Mouse (Mus musculus) limb, embryonic 13.5 days (tissue): ENCODE measurements around the gene Hoxa7. TPM values are rescaled to one million over a fixed set of nuclear protein-coding genes. Genes with fewer than 3 reads are reported as not detected.

Experiments used
- ATAC-seq: fragments of 200-750 bp; cut with Nextera tagmentation; 2 replicates; pipeline ENCODE4 v1.8.0; 2017; ENCODE audit warnings: low read depth, moderate number of reproducible peaks, moderate TSS enrichment; ENCODE audit not compliant: low FRiP score
- H3K27ac ChIP-seq: fragments of 300-500 bp; sonication (generic); 2 replicates; pipeline ENCODE4 v1.5.1; 2015; ENCODE audit warnings: inconsistent platforms, mild to moderate bottlenecking, moderate library complexity
- H3K27me3 ChIP-seq: fragments of 300-500 bp; sonication (generic); 2 replicates; pipeline ENCODE4 v1.6.1; 2015; ENCODE audit warnings: mild to moderate bottlenecking, inconsistent platforms
- H3K36me3 ChIP-seq: fragments of 300-500 bp; sonication (generic); 2 replicates; pipeline ENCODE4 v1.6.1; 2015; ENCODE audit warnings: inconsistent platforms, mild to moderate bottlenecking, moderate library complexity
- H3K4me1 ChIP-seq: fragments of 300-500 bp; sonication (generic); 2 replicates; pipeline ENCODE4 v1.6.1; 2015; ENCODE audit warnings: inconsistent platforms
- H3K4me2 ChIP-seq: fragments of 300-500 bp; sonication (generic); replicated peaks from 2 replicates; pipeline ENCODE4 v1.6.1; 2015; ENCODE audit warnings: inconsistent platforms, mild to moderate bottlenecking, moderate library complexity
- H3K4me3 ChIP-seq: fragments of 300-500 bp; sonication (generic); 2 replicates; pipeline ENCODE4 v1.5.1; 2015; ENCODE audit warnings: moderate library complexity, mild to moderate bottlenecking, inconsistent platforms
- H3K9ac ChIP-seq: fragments of 300-500 bp; sonication (generic); 2 replicates; pipeline ENCODE4 v1.6.1; 2015; ENCODE audit warnings: mild to moderate bottlenecking, inconsistent platforms
- H3K9me3 ChIP-seq: fragments of 300-500 bp; sonication (generic); 2 replicates; pipeline ENCODE4 v1.6.1; 2016; ENCODE audit warnings: inconsistent platforms
- WGBS: fragments of 180-500 bp; shearing (Covaris S2); methylation state at CpG from one replicate; pipeline ENCODE4 v1.1.7; 2015; 5-methylcytosine and 5-hydroxymethylcytosine counted together
- polyA plus RNA-seq: library from polyadenylated mRNA; unstranded; fragments of >200 nt; fragmentation: Nextera tagmentation; extraction: Ambion mirVana; gene quantifications from 2 replicates; pipeline ENCODE4 v1.2.1, GENCODE M21; 2015

The Hoxa7 gene
- polyA plus RNA-seq, 1 experiment from 2014 or later: 13.1 TPM

GRCm38 (mm10) chr6:52262463-52263320 is 41.0 kb upstream of the Hoxa7 start:
- Histone ChIP-seq H3K36me3 (no peaks in the 10 kb centered on the region), H3K27ac (peak overlapping the region; percentile 97), H3K4me3 (peak overlapping the region; percentile 95), H3K4me2 (peak overlapping the region; percentile 69), H3K4me1 (peaks cover 33% of the 10 kb centered on the region), H3K9ac (peak overlapping the region; percentile 100), H3K9me3 (no peaks in the 10 kb centered on the region), H3K27me3 (peaks cover 23% of the 10 kb centered on the region)
- WGBS: 3% methylated on average over 24 of the region's 24 CpGs
- no peak for ATAC-seq

DNA sequence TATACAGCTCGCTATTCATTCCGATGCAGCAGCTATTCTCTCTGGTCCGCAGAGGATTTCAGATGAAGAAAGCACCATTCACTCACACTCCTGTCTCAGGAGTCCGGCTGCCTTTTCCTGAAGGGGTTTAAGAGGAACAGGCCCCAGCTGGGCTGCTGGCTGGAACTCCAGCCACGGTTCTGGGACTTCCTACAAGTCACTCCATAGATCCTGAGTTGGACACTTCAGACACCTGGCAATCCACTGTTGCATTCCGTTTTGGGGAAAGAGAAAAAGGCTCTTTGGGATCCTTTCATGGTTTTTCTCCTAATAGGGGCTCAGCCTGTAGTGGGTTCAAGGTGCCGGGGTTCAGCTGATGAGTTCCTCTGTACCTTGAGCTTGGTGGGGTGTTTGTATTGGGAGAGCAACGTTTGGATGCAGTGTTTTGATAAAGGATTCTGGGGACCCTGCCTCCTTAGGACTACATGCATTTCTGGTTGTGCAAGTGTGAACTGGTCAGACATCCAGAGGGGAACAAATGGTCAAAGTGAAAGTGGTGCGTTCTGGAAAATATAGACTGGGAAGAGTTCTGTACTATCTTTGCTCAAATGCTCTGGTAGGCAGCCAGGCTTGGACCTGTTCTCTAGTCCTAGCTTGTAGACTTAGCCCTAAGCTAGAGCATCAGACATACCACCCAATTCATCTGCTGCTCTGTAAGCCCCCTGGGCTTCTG is 40.3 kb upstream of the Hoxa7 start:
- ATAC-seq: no peak
- Histone ChIP-seq H3K9ac (peak overlapping the region; percentile 100), H3K27ac (peak overlapping the region; percentile 97), H3K36me3 (no peaks in the 10 kb centered on the region), H3K4me3 (peak overlapping the region; percentile 95), H3K9me3 (no peaks in the 10 kb centered on the region), H3K4me1 (peaks cover 32% of the 10 kb centered on the region), H3K27me3 (peaks cover 23% of the 10 kb centered on the region), H3K4me2 (peak overlapping the region; percentile 69)
- WGBS: 4% methylated on average over 9 of the region's 9 CpGs

- H3K27ac ChIP-seq: peak within 1 kb of the TSS; percentile 97
- H3K9ac ChIP-seq: peak within 1 kb of the TSS; percentile 100
- H3K4me3 ChIP-seq: peak within 1 kb of the TSS; percentile 95
- under 1% methylated on average over 26 of the region's 72 CpGs for WGBS
- H3K9me3 ChIP-seq: no peaks in the 10 kb centered on the region
- peak; percentile 90 for ATAC-seq
- H3K4me2 ChIP-seq: peak within 1 kb of the TSS; percentile 69
- H3K36me3 ChIP-seq: no peaks in the 10 kb centered on the region
- H3K27me3 ChIP-seq: peaks cover 19% of the 10 kb centered on the region
- peaks cover 23% of the 10 kb centered on the region for H3K4me1 ChIP-seq
Observed at GRCm38 (mm10) chr6:52260654-52261575, 39.3 kb upstream of the Hoxa7 start, which contains the start of gene Hoxa13. Hoxa13 (minus strand) TSS chr6:52260880.

DNA sequence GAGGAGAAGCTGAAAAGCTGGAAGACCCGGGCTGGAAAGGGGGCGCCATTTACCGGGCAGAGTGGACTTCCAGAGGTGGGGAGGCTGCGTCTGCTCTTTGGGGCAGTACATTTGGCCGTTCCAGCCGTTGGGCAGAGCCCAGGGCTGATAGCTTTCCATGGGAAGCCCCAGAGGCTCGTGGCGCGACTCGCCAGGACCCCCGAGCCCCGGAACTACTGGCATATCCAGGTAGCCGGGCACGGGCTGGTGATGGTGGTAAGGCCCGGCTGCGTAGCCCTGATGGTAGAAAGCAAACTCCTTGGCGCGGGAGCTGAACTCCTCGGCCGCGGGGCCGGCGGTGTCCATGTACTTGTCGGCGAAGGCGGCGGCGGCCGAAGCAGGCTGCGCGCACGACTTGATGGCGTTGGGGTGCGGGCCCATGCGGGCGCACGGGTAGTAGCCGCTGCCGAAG is 38.2 kb upstream of the Hoxa7 start:
- Histone ChIP-seq H3K36me3 (no peaks in the 10 kb centered on the region), H3K4me1 (peaks cover 20% of the 10 kb centered on the region), H3K9ac (peak overlapping the region; percentile 100), H3K4me2 (peak overlapping the region; percentile 69), H3K27me3 (peaks cover 19% of the 10 kb centered on the region; the same call in 1 of the 2 replicates), H3K27ac (peak overlapping the region; percentile 97), H3K9me3 (no peaks in the 10 kb centered on the region), H3K4me3 (peak overlapping the region; percentile 95)
- WGBS: under 1% methylated on average over 30 of the region's 39 CpGs
- no peak; the same call in 1 of the 2 replicates for ATAC-seq

- Histone ChIP-seq H3K9ac (peak overlapping the region; percentile 100), H3K4me1 (peaks cover 18% of the 10 kb centered on the region), H3K9me3 (no peaks in the 10 kb centered on the region), H3K27me3 (peaks cover 15% of the 10 kb centered on the region; the same call in 1 of the 2 replicates), H3K27ac (peak overlapping the region; percentile 97), H3K36me3 (no peaks in the 10 kb centered on the region), H3K4me2 (peak overlapping the region; percentile 69), H3K4me3 (peak overlapping the region; percentile 95)
- no peak for ATAC-seq
- WGBS: 1% methylated on average over 25 of the region's 25 CpGs
Observed at GRCm38 (mm10) chr6:52259081-52259790, 37.6 kb upstream of the Hoxa7 start.

DNA sequence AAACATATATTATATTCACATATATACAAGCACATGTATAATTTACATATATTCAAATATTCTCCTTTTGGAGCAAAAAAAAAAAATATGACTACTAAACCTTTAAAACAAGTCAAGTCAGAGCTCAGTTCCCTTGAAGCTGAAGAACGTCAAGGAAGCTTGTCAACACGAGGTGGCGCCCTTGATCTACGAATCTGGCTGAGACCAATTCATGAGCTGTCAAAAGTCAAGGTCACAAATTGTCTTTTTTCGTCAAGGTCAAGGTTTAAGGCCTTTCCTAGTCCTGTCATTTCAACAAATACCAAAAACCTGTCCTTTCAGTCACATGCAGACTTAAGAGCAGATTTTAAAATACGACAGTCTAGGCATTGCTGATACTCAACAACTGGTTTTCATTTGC is 35.3 kb upstream of the Hoxa7 start:
- ATAC-seq: no peak
- peaks cover 7% of the 10 kb centered on the region; the same call in 1 of the 2 replicates for H3K36me3 ChIP-seq
- peaks cover 10% of the 10 kb centered on the region for H3K27me3 ChIP-seq
- no peak overlapping the region for H3K27ac ChIP-seq
- peak overlapping the region; percentile 95 for H3K4me3 ChIP-seq
- no peaks in the 10 kb centered on the region for H3K9me3 ChIP-seq
- peak overlapping the region; percentile 69 for H3K9ac ChIP-seq
- peaks cover 15% of the 10 kb centered on the region for H3K4me1 ChIP-seq
- H3K4me2 ChIP-seq: peak overlapping the region; percentile 75
- 1% methylated on average over 6 of the region's 6 CpGs for WGBS

DNA sequence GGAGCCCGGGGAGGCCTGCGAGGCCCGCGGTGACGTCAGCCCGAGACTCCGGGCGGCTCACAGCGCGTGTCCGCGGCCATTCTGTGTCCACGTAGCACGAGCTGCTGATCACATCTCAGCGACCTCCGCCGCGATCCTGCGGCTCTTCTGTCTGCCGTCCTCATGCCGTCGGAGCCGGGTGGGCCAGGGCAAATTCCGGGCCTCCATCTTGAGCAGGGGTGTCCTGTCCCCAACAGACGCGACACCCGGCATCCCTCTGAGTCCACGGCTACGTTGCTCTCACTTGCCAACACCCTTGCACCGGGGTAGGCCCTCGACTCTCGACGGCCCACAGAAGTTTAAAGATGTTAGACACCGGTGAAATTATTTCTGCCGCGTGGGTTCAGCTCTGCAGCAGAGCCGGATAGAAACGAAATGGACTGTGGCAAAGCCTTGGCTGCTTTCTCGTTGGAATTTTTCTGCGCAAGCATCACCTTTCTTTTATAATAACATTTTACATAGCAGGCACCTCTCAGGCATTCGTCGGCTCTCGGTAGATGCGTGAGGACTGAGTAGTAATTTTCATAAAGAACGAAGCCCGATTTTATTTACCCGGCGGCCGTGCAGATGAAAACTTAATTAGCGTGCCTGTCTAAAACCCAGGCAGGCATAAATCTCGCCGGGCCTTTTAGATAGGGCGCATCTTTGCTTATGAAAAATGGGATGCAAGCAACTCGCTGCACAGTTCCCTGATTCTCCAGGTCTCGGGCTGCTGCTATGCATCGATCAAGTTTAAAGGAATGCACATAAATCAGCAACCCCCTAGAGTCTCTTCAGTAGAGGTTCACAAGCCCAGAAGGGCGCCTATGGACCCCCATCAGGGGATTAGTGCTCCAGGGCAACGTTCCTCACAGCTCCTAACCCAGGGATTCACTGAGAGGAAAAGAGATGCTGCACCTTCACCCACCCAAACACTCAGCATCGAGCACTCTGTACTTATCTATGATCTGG is 32.2 kb upstream of the Hoxa7 start:
- Histone ChIP-seq H3K27me3 (peaks cover 13% of the 10 kb centered on the region), H3K4me3 (peak overlapping the region; percentile 95), H3K4me2 (peak overlapping the region; percentile 75), H3K27ac (peak overlapping the region; percentile 97), H3K9me3 (no peaks in the 10 kb centered on the region), H3K4me1 (peaks cover 37% of the 10 kb centered on the region), H3K36me3 (peaks cover 18% of the 10 kb centered on the region; the same call in 1 of the 2 replicates), H3K9ac (peak overlapping the region; percentile 87)
- WGBS: 1% methylated on average over 59 of the region's 59 CpGs
- peak; percentile 16; the same call in 1 of the 2 replicates for ATAC-seq

DNA sequence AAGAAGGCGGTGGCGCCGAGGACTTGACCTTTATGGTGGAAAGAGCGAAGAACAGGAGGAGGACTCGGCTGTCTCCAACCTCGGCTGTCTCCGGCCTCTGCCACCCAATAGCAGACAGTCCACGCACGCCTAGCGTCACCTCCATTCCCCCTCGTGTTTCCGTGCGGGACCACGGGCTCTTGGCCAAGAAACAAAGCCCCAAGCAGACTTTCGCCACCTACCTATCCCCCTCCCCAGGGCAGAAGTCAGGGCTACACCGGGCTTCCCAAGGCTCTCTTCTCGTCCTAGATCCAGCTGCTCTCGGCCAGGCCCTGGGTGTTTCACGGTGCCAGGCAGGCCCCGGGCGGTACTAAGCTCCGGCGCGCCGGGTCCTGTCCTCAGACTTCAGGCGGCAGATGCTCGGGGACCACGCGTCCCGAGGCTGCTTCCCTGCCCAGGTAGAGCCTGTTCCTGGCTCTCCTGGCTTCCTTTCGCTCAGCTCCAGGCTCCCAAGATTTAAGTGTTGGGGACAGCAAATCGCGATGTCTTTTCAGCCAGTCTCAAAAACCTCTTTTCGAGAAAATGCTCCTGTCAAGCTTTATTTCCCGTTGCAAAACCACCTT is 31.2 kb upstream of the Hoxa7 start:
- no peaks in the 10 kb centered on the region for H3K9me3 ChIP-seq
- peak overlapping the region; percentile 97 for H3K27ac ChIP-seq
- ATAC-seq: no peak
- peak overlapping the region; percentile 95 for H3K4me3 ChIP-seq
- peak overlapping the region; percentile 87 for H3K9ac ChIP-seq
- H3K4me2 ChIP-seq: peak overlapping the region; percentile 75
- peaks cover 18% of the 10 kb centered on the region; the same call in 1 of the 2 replicates for H3K36me3 ChIP-seq
- peaks cover 13% of the 10 kb centered on the region for H3K27me3 ChIP-seq
- peaks cover 37% of the 10 kb centered on the region for H3K4me1 ChIP-seq
- 2% methylated on average over 35 of the region's 35 CpGs for WGBS

DNA sequence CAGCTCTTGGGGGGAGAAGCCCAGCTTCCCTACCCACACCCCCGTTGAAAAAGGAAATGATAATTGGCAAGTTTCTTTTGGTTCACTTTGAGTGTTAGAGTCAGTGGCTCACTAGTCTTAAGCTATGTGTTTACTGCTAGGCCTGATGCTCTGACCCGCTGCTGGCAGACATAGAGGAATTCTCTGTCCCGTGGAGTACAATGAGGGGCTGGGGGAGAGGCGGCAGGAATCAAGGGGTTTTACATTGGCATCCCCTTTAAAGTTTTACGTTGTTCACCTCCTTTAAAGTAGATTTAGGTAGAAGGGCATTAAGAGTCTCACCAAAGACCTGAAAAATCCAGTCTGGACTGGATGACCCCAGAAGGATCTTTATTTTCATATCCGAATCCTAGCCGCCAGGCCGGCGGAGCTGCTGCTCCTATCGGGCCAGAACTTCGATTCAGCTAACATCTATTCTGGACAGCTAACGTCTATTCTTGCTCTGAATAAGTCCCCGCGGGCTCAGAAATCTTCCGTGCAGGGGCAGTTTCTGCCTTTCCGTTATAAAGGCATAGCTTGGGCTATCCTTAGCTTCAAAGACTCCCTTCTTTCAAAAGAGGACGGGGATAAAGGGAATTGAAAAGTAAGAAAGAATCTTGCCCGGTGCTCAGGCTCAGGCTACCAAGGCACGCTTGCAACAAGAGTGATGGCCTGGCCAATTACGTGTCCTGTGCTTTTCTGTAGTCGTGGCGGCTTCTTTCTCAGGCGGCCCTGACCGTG is 30.5 kb upstream of the Hoxa7 start:
- peak overlapping the region; percentile 87 for H3K9ac ChIP-seq
- 5% methylated on average over 24 of the region's 24 CpGs for WGBS

More for the DNA sequence above, 30.5 kb upstream of the Hoxa7 start:
- Histone ChIP-seq H3K27me3 (peaks cover 13% of the 10 kb centered on the region), H3K4me3 (peak overlapping the region; percentile 95), H3K4me2 (peak overlapping the region; percentile 75), H3K9me3 (no peaks in the 10 kb centered on the region), H3K4me1 (peaks cover 37% of the 10 kb centered on the region), H3K27ac (peak overlapping the region; percentile 97), H3K36me3 (peaks cover 18% of the 10 kb centered on the region; the same call in 1 of the 2 replicates)
- ATAC-seq: no peak
